Mouse (Mus musculus) ovary, postnatal 36 days (tissue): ENCODE measurements around the gene Rbm5.
A peak's percentile ranks its signal among the peaks of the same experiment; 100 is the strongest.

Source experiments
- DNase-seq: peaks from one replicate; pipeline ENCODE4 v3.0.0; 2022; ENCODE audit warnings: low spot score, mixed read lengths

The Rbm5 gene

GRCm38 (mm10) chr9:107770374-107771290, at the start of gene Rbm5:
TSS of gene Rbm5 (minus strand) at chr9:107770996.
- DNase-seq = peak; percentile 92

GRCm38 (mm10) chr9:107812132-107812531, 41.3 kb upstream of the Rbm5 start:
- DNase-seq = no peak

GRCm38 (mm10) chr9:107810985-107811384, 40.2 kb upstream of the Rbm5 start:
- no peak for DNase-seq

GRCm38 (mm10) chr9:107791714-107792113, 20.9 kb upstream of the Rbm5 start:
- DNase-seq = no peak

- no peak for DNase-seq
Measured at GRCm38 (mm10) chr9:107782536-107783203, 11.9 kb upstream of the Rbm5 start.

- no peak for DNase-seq
Measured at GRCm38 (mm10) chr9:107776809-107777208, 6.0 kb upstream of the Rbm5 start.

- DNase-seq = no peak
Measured at GRCm38 (mm10) chr9:107774411-107774810, 3.6 kb upstream of the Rbm5 start.

GRCm38 (mm10) chr9:107771782-107772181, 986 bp upstream of the Rbm5 start:
- DNase-seq = no peak

GRCm38 (mm10) chr9:107770037-107770373, 791 bp downstream of the Rbm5 start:
- DNase-seq = no peak

GRCm38 (mm10) chr9:107769445-107770000, 1.3 kb downstream of the Rbm5 start:
- DNase-seq = no peak

- DNase-seq = no peak
Measured at GRCm38 (mm10) chr9:107768851-107769250, 1.9 kb downstream of the Rbm5 start.

- no peak for DNase-seq
Measured at GRCm38 (mm10) chr9:107759593-107759992, 11.2 kb downstream of the Rbm5 start.

GRCm38 (mm10) chr9:107750378-107750777, 20.4 kb downstream of the Rbm5 start:
- DNase-seq = no peak

GRCm38 (mm10) chr9:107748063-107748462, 22.7 kb downstream of the Rbm5 start:
- DNase-seq = no peak

GRCm38 (mm10) chr9:107747310-107747709, 23.5 kb downstream of the Rbm5 start:
- DNase-seq = no peak

GRCm38 (mm10) chr9:107746679-107747078, 24.1 kb downstream of the Rbm5 start:
- no peak for DNase-seq

GRCm38 (mm10) chr9:107744061-107744460, 26.7 kb downstream of the Rbm5 start:
- DNase-seq = no peak

- no peak for DNase-seq
Measured at GRCm38 (mm10) chr9:107738841-107739202, 32.0 kb downstream of the Rbm5 start.

GRCm38 (mm10) chr9:107738020-107738840, 32.6 kb downstream of the Rbm5 start:
- peak; percentile 86 for DNase-seq

- no peak for DNase-seq
Measured at GRCm38 (mm10) chr9:107736185-107736485, 34.7 kb downstream of the Rbm5 start.

GRCm38 (mm10) chr9:107735356-107736184, 35.2 kb downstream of the Rbm5 start:
- no peak for DNase-seq
